Comparison of ENCODE assay signal across 21 mouse cellular contexts in genomic region chr4:101640631-101641030, GRCm38 (mm10).
"Had no signal": no experiment of that assay in that cellular context is flagged by ENCODE, and none has a peak within 500 bp of the region (broad histone marks: within the 10 kb centered on the region; RNA-seq: fewer than 3 reads in every experiment).

No protein-coding gene starts in this region.

- H3K36me3 ChIP-seq: limb, embryonic 13.5 days; liver, embryonic 12.5 days; liver, embryonic 15.5 days; lung, embryonic 15.5 days; stomach, embryonic 15.5 days had no signal

- H3K4me3 ChIP-seq: limb, embryonic 13.5 days; liver, embryonic 12.5 days; liver, embryonic 15.5 days; lung, embryonic 15.5 days; megakaryocyte, embryonic 14.5 days; midbrain, embryonic 13.5 days; myocyte; neural tube, embryonic 13.5 days; stomach, embryonic 15.5 days had no signal

- H3K4me1 ChIP-seq: limb, embryonic 13.5 days; liver, embryonic 12.5 days; liver, embryonic 15.5 days; lung, embryonic 15.5 days; megakaryocyte, embryonic 14.5 days; midbrain, embryonic 13.5 days; neural tube, embryonic 13.5 days; stomach, embryonic 15.5 days had no signal

- H3K27me3 ChIP-seq: limb, embryonic 13.5 days; liver, embryonic 12.5 days; liver, embryonic 15.5 days; lung, embryonic 15.5 days; megakaryocyte, embryonic 14.5 days; midbrain, embryonic 13.5 days; neural tube, embryonic 13.5 days; stomach, embryonic 15.5 days had no signal

- H3K9ac ChIP-seq: limb, embryonic 13.5 days; liver, embryonic 12.5 days; liver, embryonic 15.5 days; lung, embryonic 15.5 days; midbrain, embryonic 13.5 days; neural tube, embryonic 13.5 days; stomach, embryonic 15.5 days had no signal

- DNase-seq: kidney, adult 9 months; kidney, postnatal 14 days; kidney, postnatal 4 days; left cerebral cortex, postnatal 4 days; liver; lung, adult 18-20 months; lung, postnatal 10 days; lung, postnatal 36 days; retina, postnatal 1 day; right cerebral cortex, postnatal 25 days; spleen, adult 18-20 months; thymus, postnatal 25 days had no signal

- H3K9me3 ChIP-seq: limb, embryonic 13.5 days; liver, embryonic 12.5 days; liver, embryonic 15.5 days; lung, embryonic 15.5 days; megakaryocyte, embryonic 14.5 days; midbrain, embryonic 13.5 days; neural tube, embryonic 13.5 days; stomach, embryonic 15.5 days had no signal

- H3K27ac ChIP-seq: limb, embryonic 13.5 days; liver, embryonic 12.5 days; liver, embryonic 15.5 days; lung, embryonic 15.5 days; midbrain, embryonic 13.5 days; neural tube, embryonic 13.5 days; stomach, embryonic 15.5 days had no signal

- H3K4me2 ChIP-seq: limb, embryonic 13.5 days; liver, embryonic 12.5 days; liver, embryonic 15.5 days; lung, embryonic 15.5 days; midbrain, embryonic 13.5 days; neural tube, embryonic 13.5 days; stomach, embryonic 15.5 days had no signal
